Mouse (Mus musculus) retina, embryonic 14.5 days (tissue): ENCODE measurements around the gene Adamtsl5.

Experiments
- DNase-seq: peaks from one replicate; pipeline ENCODE4 v3.0.0-alpha.2; 2015; ENCODE audit warnings: low spot score

The Adamtsl5 gene

GRCm38 (mm10) chr10:80342305-80342748 is 5.9 kb downstream of the Adamtsl5 start:
- no peak for DNase-seq

- no peak for DNase-seq
Observed at GRCm38 (mm10) chr10:80341491-80342304, 6.5 kb downstream of the Adamtsl5 start.

- no peak for DNase-seq
Observed at GRCm38 (mm10) chr10:80341026-80341425, 7.2 kb downstream of the Adamtsl5 start.

GRCm38 (mm10) chr10:80339941-80340750 is 8.1 kb downstream of the Adamtsl5 start:
- peak; percentile 92 for DNase-seq

GRCm38 (mm10) chr10:80336263-80336662 is 11.9 kb downstream of the Adamtsl5 start:
- DNase-seq = no peak

- no peak for DNase-seq
Observed at GRCm38 (mm10) chr10:80332525-80332989, 15.7 kb downstream of the Adamtsl5 start.

- no peak for DNase-seq
Observed at GRCm38 (mm10) chr10:80331636-80332524, 16.3 kb downstream of the Adamtsl5 start.

- no peak for DNase-seq
Observed at GRCm38 (mm10) chr10:80330888-80331287, 17.3 kb downstream of the Adamtsl5 start.

GRCm38 (mm10) chr10:80330084-80330483 is 18.1 kb downstream of the Adamtsl5 start:
- no peak for DNase-seq

- DNase-seq = peak; percentile 98
Observed at GRCm38 (mm10) chr10:80329273-80330081, 18.7 kb downstream of the Adamtsl5 start, which contains the start of the genes Pcsk4 and Reep6. Gene Pcsk4 (minus strand): TSS chr10:80329498. Gene Reep6 (plus strand): TSS chr10:80329953.

- DNase-seq = no peak
Observed at GRCm38 (mm10) chr10:80325045-80325444, 23.2 kb downstream of the Adamtsl5 start.

- DNase-seq = no peak
Observed at GRCm38 (mm10) chr10:80324120-80325037, 23.8 kb downstream of the Adamtsl5 start.

- DNase-seq = peak; percentile 71
Observed at GRCm38 (mm10) chr10:80323261-80324119, 24.7 kb downstream of the Adamtsl5 start.

GRCm38 (mm10) chr10:80322811-80323211 is 25.4 kb downstream of the Adamtsl5 start:
- DNase-seq = peak; percentile 41

- no peak for DNase-seq
Observed at GRCm38 (mm10) chr10:80321670-80322581, 26.3 kb downstream of the Adamtsl5 start.

- DNase-seq = no peak
Observed at GRCm38 (mm10) chr10:80321014-80321669, 27.1 kb downstream of the Adamtsl5 start.

GRCm38 (mm10) chr10:80320340-80320760 is 27.9 kb downstream of the Adamtsl5 start, which contains the start of gene 2310011J03Rik:
Gene 2310011J03Rik (minus strand): TSS chr10:80320537.
- peak; percentile 90 for DNase-seq
